Mouse (Mus musculus): ENCODE data around the gene Abca13. TPM values are rescaled to one million over a fixed set of nuclear protein-coding genes. Genes with fewer than 3 reads are reported as not detected.

Abca13 gene
- polyA plus RNA-seq, 2 experiments, result 0.01 TPM; not detected in 1

GRCm38 (mm10) chr11:9285759-9286158, 94.0 kb downstream of the Abca13 start:
- no peaks in the 10 kb centered on the region for H3K4me1 ChIP-seq (ENCODE audit: control insufficient read depth, insufficient read depth, low read length)
- no peaks in the 10 kb centered on the region for H3K36me3 ChIP-seq (ENCODE audit: control insufficient read depth, insufficient read depth, low read length)
- ATAC-seq (ENCODE audit: low FRiP score, low read depth), result no peak
- WGBS, result 82% methylated on average over 3 of the region's 3 CpGs
- DNase-seq (ENCODE audit: low spot score), result no peak
- H3K27ac ChIP-seq (replicated peaks; ENCODE audit: low read depth, low read length), result no peak overlapping the region
- no peaks in the 10 kb centered on the region for H3K9me3 ChIP-seq (ENCODE audit: control insufficient read depth, low read length)
- no peak overlapping the region for H3K4me3 ChIP-seq (replicated peaks; ENCODE audit: low read length)
- H3K4me2 ChIP-seq (replicated peaks; ENCODE audit: low read depth, low read length, severe bottlenecking), result no peak overlapping the region
- TF ChIP-seq POLR2A (IDR thresholded peaks at IDR 0.05; ENCODE audit: borderline replicate concordance, extremely low read depth, insufficient read depth, insufficient read length), result no peak
- no peaks in the 10 kb centered on the region for H3K27me3 ChIP-seq (ENCODE audit: control insufficient read depth, insufficient read depth, low read length)
- no peak overlapping the region for H3K9ac ChIP-seq (ENCODE audit: low read depth, low read length, severe bottlenecking)

- no peak for TF ChIP-seq POLR2A (IDR thresholded peaks at IDR 0.05; ENCODE audit: borderline replicate concordance, extremely low read depth, insufficient read depth, insufficient read length)
- Histone ChIP-seq H3K4me3 (replicated peaks; ENCODE audit: low read length) (no peak overlapping the region), H3K4me2 (replicated peaks; ENCODE audit: low read depth, low read length, severe bottlenecking) (no peak overlapping the region), H3K27me3 (ENCODE audit: control insufficient read depth, insufficient read depth, low read length) (no peaks in the 10 kb centered on the region), H3K9me3 (ENCODE audit: control insufficient read depth, low read length) (no peaks in the 10 kb centered on the region), H3K36me3 (ENCODE audit: control insufficient read depth, insufficient read depth, low read length) (no peaks in the 10 kb centered on the region), H3K4me1 (ENCODE audit: control insufficient read depth, insufficient read depth, low read length) (no peaks in the 10 kb centered on the region), H3K9ac (ENCODE audit: low read depth, low read length, severe bottlenecking) (no peak overlapping the region), H3K27ac (replicated peaks; ENCODE audit: low read depth, low read length) (no peak overlapping the region)
- no peak for DNase-seq (ENCODE audit: low spot score)
- WGBS, result 80% methylated on average over 7 of the region's 7 CpGs
- no peak for ATAC-seq (ENCODE audit: low FRiP score, low read depth)
Measured at GRCm38 (mm10) chr11:9291168-9291567, 99.4 kb downstream of the Abca13 start.

GRCm38 (mm10) chr11:9299615-9300014, 107.9 kb downstream of the Abca13 start:
- no peak for TF ChIP-seq POLR2A (IDR thresholded peaks at IDR 0.05; ENCODE audit: borderline replicate concordance, extremely low read depth, insufficient read depth, insufficient read length)
- WGBS, result 43% methylated on average over 1 of the region's 1 CpGs
- Histone ChIP-seq H3K9ac (ENCODE audit: low read depth, low read length, severe bottlenecking) (no peak overlapping the region), H3K4me1 (ENCODE audit: control insufficient read depth, insufficient read depth, low read length) (no peaks in the 10 kb centered on the region), H3K4me3 (replicated peaks; ENCODE audit: low read length) (no peak overlapping the region), H3K9me3 (ENCODE audit: control insufficient read depth, low read length) (no peaks in the 10 kb centered on the region), H3K36me3 (ENCODE audit: control insufficient read depth, insufficient read depth, low read length) (no peaks in the 10 kb centered on the region), H3K4me2 (replicated peaks; ENCODE audit: low read depth, low read length, severe bottlenecking) (no peak overlapping the region), H3K27me3 (ENCODE audit: control insufficient read depth, insufficient read depth, low read length) (no peaks in the 10 kb centered on the region), H3K27ac (replicated peaks; ENCODE audit: low read depth, low read length) (no peak overlapping the region)
- ATAC-seq (ENCODE audit: low FRiP score, low read depth), result no peak
- no peak for DNase-seq (ENCODE audit: low spot score)

GRCm38 (mm10) chr11:9305450-9305849, 113.7 kb downstream of the Abca13 start:
- no peak overlapping the region for H3K9ac ChIP-seq (ENCODE audit: low read depth, low read length, severe bottlenecking)
- H3K27ac ChIP-seq (replicated peaks; ENCODE audit: low read depth, low read length), result no peak overlapping the region
- no peaks in the 10 kb centered on the region for H3K27me3 ChIP-seq (ENCODE audit: control insufficient read depth, insufficient read depth, low read length)
- H3K4me1 ChIP-seq (ENCODE audit: control insufficient read depth, insufficient read depth, low read length), result no peaks in the 10 kb centered on the region
- DNase-seq (ENCODE audit: low spot score) (no peak), ATAC-seq (ENCODE audit: low FRiP score, low read depth) (no peak)
- no peak for TF ChIP-seq POLR2A (IDR thresholded peaks at IDR 0.05; ENCODE audit: borderline replicate concordance, extremely low read depth, insufficient read depth, insufficient read length)
- H3K4me3 ChIP-seq (replicated peaks; ENCODE audit: low read length), result no peak overlapping the region
- no peak overlapping the region for H3K4me2 ChIP-seq (replicated peaks; ENCODE audit: low read depth, low read length, severe bottlenecking)
- no peaks in the 10 kb centered on the region for H3K9me3 ChIP-seq (ENCODE audit: control insufficient read depth, low read length)
- WGBS, result 80% methylated on average over 4 of the region's 4 CpGs
- no peaks in the 10 kb centered on the region for H3K36me3 ChIP-seq (ENCODE audit: control insufficient read depth, insufficient read depth, low read length)

- Histone ChIP-seq H3K27me3 (ENCODE audit: control insufficient read depth, insufficient read depth, low read length) (no peaks in the 10 kb centered on the region), H3K9ac (ENCODE audit: low read depth, low read length, severe bottlenecking) (no peak overlapping the region), H3K4me1 (ENCODE audit: control insufficient read depth, insufficient read depth, low read length) (no peaks in the 10 kb centered on the region), H3K36me3 (ENCODE audit: control insufficient read depth, insufficient read depth, low read length) (no peaks in the 10 kb centered on the region), H3K4me3 (replicated peaks; ENCODE audit: low read length) (no peak overlapping the region), H3K4me2 (replicated peaks; ENCODE audit: low read depth, low read length, severe bottlenecking) (no peak overlapping the region), H3K27ac (replicated peaks; ENCODE audit: low read depth, low read length) (no peak overlapping the region), H3K9me3 (ENCODE audit: control insufficient read depth, low read length) (no peaks in the 10 kb centered on the region)
- 65% methylated on average over 3 of the region's 3 CpGs for WGBS
- DNase-seq (ENCODE audit: low spot score), result no peak
- ATAC-seq (ENCODE audit: low FRiP score, low read depth), result no peak
- TF ChIP-seq POLR2A (IDR thresholded peaks at IDR 0.05; ENCODE audit: borderline replicate concordance, extremely low read depth, insufficient read depth, insufficient read length), result no peak
Measured at GRCm38 (mm10) chr11:9316545-9316944, 124.8 kb downstream of the Abca13 start.

All from limb, embryonic 14.5 days (tissue).